In genomic region chr8:3516450-3517116, GRCm38 (mm10) we compare ENCODE assay signal across 8 mouse cellular contexts. TPM values are rescaled to one million over a fixed set of nuclear protein-coding genes. Genes with fewer than 3 reads are reported as not detected.
DNase-seq lines count a peak whose midpoint lies in the region; ATAC-seq and TF ChIP-seq lines count a peak whose summit lies in the region.

No protein-coding gene starts in this region.

- no peak for TF ChIP-seq POLR2A in cortical plate, adult 2 months (IDR thresholded peaks at IDR 0.05; ENCODE audit: extremely low read depth, insufficient read depth, low read length)

- H3K9me3 ChIP-seq in megakaryocyte, embryonic 14.5 days: no peaks in the 10 kb centered on the region

- peak; percentile 86 for ATAC-seq in activated CD4-positive, CD25-positive, alpha-beta regulatory T cell, adult 4 months

- DNase-seq in gastrocnemius, adult 8-10 months (ENCODE audit: low spot score in 2 of 2): peak; percentile 87 to 89
- peak; percentile 95 for DNase-seq in hindlimb bud, embryonic 11.5 days (ENCODE audit: extremely low spot score, low read depth, low spot score)
- peak; percentile 91 to 96 for DNase-seq in left cerebral cortex, adult 8-10 months (ENCODE audit: low spot score in 2 of 2)
- peak; percentile 97 to 98 for DNase-seq in right cerebral cortex, postnatal 10 days (ENCODE audit: low spot score in 2 of 2)
- DNase-seq in urinary bladder, postnatal 25 days (ENCODE audit: low spot score): peak; percentile 85

- TF ChIP-seq CTCF in cortical plate, adult 2 months (IDR thresholded peaks at IDR 0.05; ENCODE audit: extremely low read depth, insufficient read depth, low read length): no peak

- no peaks in the 10 kb centered on the region for H3K27me3 ChIP-seq in megakaryocyte, embryonic 14.5 days (replicated peaks)

- peaks cover 68% of the 10 kb centered on the region for H3K36me3 ChIP-seq in megakaryocyte, embryonic 14.5 days (replicated peaks; ENCODE audit: low read length)

- no peaks in the 10 kb centered on the region for H3K4me1 ChIP-seq in cortical plate, adult 2 months (ENCODE audit: control insufficient read depth, insufficient read depth, low read length)
- peaks cover 48% of the 10 kb centered on the region for H3K4me1 ChIP-seq in megakaryocyte, embryonic 14.5 days

- H3K4me3 ChIP-seq in cortical plate, adult 2 months (ENCODE audit: insufficient read depth, low read length): peak overlapping the region; percentile 74
- peak overlapping the region; percentile 92 for H3K4me3 ChIP-seq in megakaryocyte, embryonic 14.5 days (replicated peaks)

- H3K27ac ChIP-seq in cortical plate, adult 2 months (ENCODE audit: insufficient read depth, low read length): peak overlapping the region; percentile 45

RNA-seq across cellular contexts. Expression of gene Pnpla6, which starts 1.4 kb away (rescaled TPM):
- polyA plus RNA-seq in activated CD4-positive, CD25-positive, alpha-beta regulatory T cell, adult 4 months (2017; shearing (Covaris generic)): 10 to 100 TPM; 18.8 to 24.8 TPM
- 67.6 and 73.7 TPM in 2 replicates for polyA plus RNA-seq in cortical plate, adult 2 months (2012; rRNA removed)
- total RNA-seq in gastrocnemius, adult 8-10 months (2022): 1 to 10 TPM; 5.8 to 9.8 (median 7.9) TPM
- total RNA-seq in left cerebral cortex, adult 8-10 months (2022): 10 to 100 TPM; 62.6 to 70.7 (median 67.0) TPM
- polyA plus RNA-seq in megakaryocyte, embryonic 14.5 days (2012; ENCODE audit: insufficient read depth, low replicate concordance): 13.8 and 16.2 TPM in 2 replicates

RNA-seq across cellular contexts. Expression of gene Mcoln1, which starts 16.3 kb away (rescaled TPM):
- 10 to 100 TPM; 17.0 to 19.1 TPM for polyA plus RNA-seq in activated CD4-positive, CD25-positive, alpha-beta regulatory T cell, adult 4 months (2017; shearing (Covaris generic))
- 235 and 262 TPM in 2 replicates for polyA plus RNA-seq in cortical plate, adult 2 months (2012; rRNA removed)
- 10 to 100 TPM; 21.5 to 23.2 (median 22.0) TPM for total RNA-seq in gastrocnemius, adult 8-10 months (2022)
- 100 to 1,000 TPM in 1 of 4 experiments, 10 to 100 TPM in 3; 85.3 to 100 (median 94.8) TPM for total RNA-seq in left cerebral cortex, adult 8-10 months (2022)
- 142 and 183 TPM in 2 replicates for polyA plus RNA-seq in megakaryocyte, embryonic 14.5 days (2012; ENCODE audit: insufficient read depth, low replicate concordance)

RNA-seq across cellular contexts. Expression of gene Zfp358, which starts 23.6 kb away (rescaled TPM):
- polyA plus RNA-seq in activated CD4-positive, CD25-positive, alpha-beta regulatory T cell, adult 4 months (2017; shearing (Covaris generic)): 1 to 10 TPM in 1 of 2 experiments, under 1 TPM in 1; 0.97 to 1.0 TPM
- polyA plus RNA-seq in cortical plate, adult 2 months (2012; rRNA removed): 52.5 and 55.0 TPM in 2 replicates
- total RNA-seq in gastrocnemius, adult 8-10 months (2022): 10 to 100 TPM; 39.0 to 44.5 (median 41.3) TPM
- 10 to 100 TPM; 30.8 to 36.0 (median 31.9) TPM for total RNA-seq in left cerebral cortex, adult 8-10 months (2022)
- 19.3 and 36.7 TPM in 2 replicates for polyA plus RNA-seq in megakaryocyte, embryonic 14.5 days (2012; ENCODE audit: insufficient read depth, low replicate concordance)

RNA-seq across cellular contexts. Expression of gene Tex45, which starts 45.9 kb away (rescaled TPM):
- polyA plus RNA-seq in activated CD4-positive, CD25-positive, alpha-beta regulatory T cell, adult 4 months (2017; shearing (Covaris generic)): not detected
- polyA plus RNA-seq in cortical plate, adult 2 months (2012; rRNA removed): 0.21 and 0.30 TPM in 2 replicates
- not detected for total RNA-seq in gastrocnemius, adult 8-10 months (2022)
- under 1 TPM in 1 of 4 experiments, not detected in 3; 0.30 TPM for total RNA-seq in left cerebral cortex, adult 8-10 months (2022)
- not detected in 2 replicates for polyA plus RNA-seq in megakaryocyte, embryonic 14.5 days (2012; ENCODE audit: insufficient read depth, low replicate concordance)

RNA-seq across cellular contexts. Expression of gene Pex11g, which starts 49.1 kb away (rescaled TPM):
- polyA plus RNA-seq in activated CD4-positive, CD25-positive, alpha-beta regulatory T cell, adult 4 months (2017; shearing (Covaris generic)): 10 to 100 TPM; 10.9 to 15.4 TPM
- 0.89 and 1.5 TPM in 2 replicates for polyA plus RNA-seq in cortical plate, adult 2 months (2012; rRNA removed)
- 1 to 10 TPM; 2.0 to 3.2 (median 2.7) TPM for total RNA-seq in gastrocnemius, adult 8-10 months (2022)
- total RNA-seq in left cerebral cortex, adult 8-10 months (2022): 1 to 10 TPM in 1 of 4 experiments, under 1 TPM in 3; 0.41 to 1.0 (median 0.90) TPM
- 2.8 and 3.7 TPM in 2 replicates for polyA plus RNA-seq in megakaryocyte, embryonic 14.5 days (2012; ENCODE audit: insufficient read depth, low replicate concordance)

Comparison
In these comparisons a context has a peak if more than half of its experiments do, and no peak if none do; other contexts are left out.
1. Peak in every context shown above with its lines: DNase-seq, ATAC-seq, H3K4me3 ChIP-seq and H3K27ac ChIP-seq.
2. RNA of gene Zfp358, which starts 23.6 kb away (polyA plus RNA-seq): 52.5 to 55.0 TPM in cortical plate, adult 2 months and 19.3 to 36.7 TPM in megakaryocyte, embryonic 14.5 days; 0.97 to 1.0 TPM in activated CD4-positive, CD25-positive, alpha-beta regulatory T cell, adult 4 months; every median in the first group is over 10 times any median in the second.